Mouse (Mus musculus) midbrain, embryonic 13.5 days (tissue): ENCODE measurements around the gene Tcf7. TPM values are rescaled to one million over a fixed set of nuclear protein-coding genes. Genes with fewer than 3 reads are reported as not detected.

ENCODE experiments used
- ATAC-seq: fragments of 200-750 bp; cut with Nextera tagmentation; 2 replicates; pipeline ENCODE4 v1.8.0; 2017; ENCODE audit warnings: mild to moderate bottlenecking, moderate TSS enrichment, moderate library complexity
- H3K27ac ChIP-seq: fragments of 300-500 bp; sonication (generic); 2 replicates; pipeline ENCODE4 v1.5.1; 2015; ENCODE audit warnings: inconsistent platforms, mild to moderate bottlenecking, moderate library complexity
- H3K27me3 ChIP-seq: fragments of 300-500 bp; sonication (generic); 2 replicates; pipeline ENCODE4 v1.6.1; 2015; ENCODE audit warnings: mild to moderate bottlenecking, inconsistent platforms
- H3K36me3 ChIP-seq: fragments of 300-500 bp; sonication (generic); 2 replicates; pipeline ENCODE4 v1.6.1; 2015; ENCODE audit warnings: mild to moderate bottlenecking, inconsistent platforms
- H3K4me1 ChIP-seq: fragments of 300-500 bp; sonication (generic); replicated peaks from 2 replicates; pipeline ENCODE4 v1.6.1; 2015; ENCODE audit warnings: inconsistent platforms
- H3K4me2 ChIP-seq: fragments of 300-500 bp; sonication (generic); replicated peaks from 2 replicates; pipeline ENCODE4 v1.6.1; 2015; ENCODE audit warnings: moderate library complexity, mild to moderate bottlenecking, inconsistent platforms
- H3K4me3 ChIP-seq: fragments of 300-500 bp; sonication (generic); replicated peaks from 2 replicates; pipeline ENCODE4 v1.5.1; 2015; ENCODE audit warnings: mild to moderate bottlenecking, inconsistent platforms
- H3K9ac ChIP-seq: fragments of 300-500 bp; sonication (generic); replicated peaks from 2 replicates; pipeline ENCODE4 v1.6.1; 2015; ENCODE audit warnings: mild to moderate bottlenecking, inconsistent platforms
- H3K9me3 ChIP-seq: fragments of 300-500 bp; sonication (generic); 2 replicates; pipeline ENCODE4 v1.6.1; 2016; ENCODE audit warnings: mild to moderate bottlenecking, inconsistent platforms
- WGBS: fragments of 180-500 bp; shearing (Covaris S2); methylation state at CpG from one replicate; pipeline ENCODE4 v1.1.7; 2015; 5-methylcytosine and 5-hydroxymethylcytosine counted together
- polyA plus RNA-seq: library from polyadenylated mRNA; unstranded; fragments of >200 nt; fragmentation: Nextera tagmentation; extraction: Ambion mirVana; gene quantifications from 2 replicates; pipeline ENCODE4 v1.2.1, GENCODE M21; 2015

Gene Tcf7
- 3.1 and 4.2 TPM in 2 replicates for polyA plus RNA-seq

DNA sequence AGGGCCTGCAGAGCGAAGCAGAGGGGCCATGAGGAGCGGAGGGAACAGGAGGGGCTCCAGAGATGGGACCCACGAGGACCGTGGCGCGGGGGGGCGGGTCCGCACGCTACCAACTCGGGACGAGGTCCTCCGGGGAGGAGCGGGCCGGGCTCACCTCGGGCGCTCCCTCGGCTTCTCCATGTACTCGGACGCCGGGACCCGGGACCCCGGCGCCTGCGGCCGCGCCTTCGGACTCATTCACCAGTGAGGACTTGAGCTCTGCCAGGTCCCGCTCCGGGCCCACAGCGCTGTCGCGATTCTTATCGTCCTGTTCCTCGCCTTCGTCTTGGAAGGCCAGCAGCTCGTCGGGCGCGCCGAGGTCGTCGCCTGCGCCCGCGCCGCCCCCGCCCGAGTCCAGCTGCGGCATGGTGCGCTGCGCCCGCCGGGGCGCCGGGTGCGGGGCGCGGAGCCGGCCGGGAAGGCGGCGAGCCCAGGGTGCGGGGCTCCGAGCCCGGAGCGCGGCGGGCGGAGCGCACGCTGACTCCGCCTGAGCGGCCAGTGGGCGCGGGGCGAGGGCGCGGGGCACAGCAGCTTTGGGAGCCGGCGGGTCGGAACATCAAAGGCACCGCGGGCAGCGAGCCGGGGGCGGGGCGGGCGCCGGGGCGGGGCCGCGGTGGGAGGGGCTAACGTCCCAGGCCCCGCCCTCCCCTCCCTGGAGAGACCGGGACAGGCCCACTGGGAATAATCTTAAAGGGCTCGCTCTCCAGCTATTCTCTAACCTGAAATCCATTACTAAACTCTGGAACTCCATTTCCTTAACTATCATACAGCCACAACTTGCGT lies at the start of gene Tcf7:
Tcf7 (minus strand) TSS at position 241 of the 822 bp plus-strand sequence.
- Histone ChIP-seq H3K27ac (no peak within 1 kb of the TSS), H3K27me3 (peaks cover 63% of the 10 kb centered on the region), H3K4me3 (peak within 1 kb of the TSS; percentile 59), H3K9ac (peak within 1 kb of the TSS; percentile 68), H3K9me3 (no peaks in the 10 kb centered on the region), H3K4me1 (peaks cover 37% of the 10 kb centered on the region), H3K4me2 (peak within 1 kb of the TSS; percentile 95), H3K36me3 (no peaks in the 10 kb centered on the region)
- ATAC-seq = peak; percentile 62
- WGBS = under 1% methylated on average over 81 of the region's 97 CpGs

DNA sequence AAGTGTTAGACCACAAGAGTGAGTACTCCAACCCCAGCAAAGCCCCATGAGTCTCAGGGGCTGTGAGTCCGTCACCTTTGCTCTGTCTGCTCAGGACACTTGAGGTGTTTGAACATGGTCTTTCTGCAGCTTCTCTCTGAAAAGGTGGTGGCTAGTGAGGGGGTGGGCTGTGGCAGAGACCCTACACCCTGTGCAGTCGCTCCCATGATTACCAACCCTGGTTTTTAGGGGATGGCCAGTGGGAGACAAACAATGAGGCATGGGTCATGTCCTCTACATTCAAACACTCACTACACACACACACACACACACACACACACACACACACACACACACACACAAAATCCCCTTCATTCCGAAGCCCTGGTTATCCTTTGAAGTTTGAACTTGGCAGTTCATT lies 44.5 kb upstream of the Tcf7 start:
- ATAC-seq = no peak
- Histone ChIP-seq H3K4me1 (no peaks in the 10 kb centered on the region; the same call in 1 of the 2 replicates), H3K27ac (no peak overlapping the region), H3K4me2 (no peak overlapping the region), H3K4me3 (no peak overlapping the region), H3K36me3 (no peaks in the 10 kb centered on the region), H3K27me3 (peaks cover 2% of the 10 kb centered on the region; the same call in 1 of the 2 replicates), H3K9me3 (no peaks in the 10 kb centered on the region), H3K9ac (no peak overlapping the region)
- 61% methylated on average over 3 of the region's 3 CpGs for WGBS

DNA sequence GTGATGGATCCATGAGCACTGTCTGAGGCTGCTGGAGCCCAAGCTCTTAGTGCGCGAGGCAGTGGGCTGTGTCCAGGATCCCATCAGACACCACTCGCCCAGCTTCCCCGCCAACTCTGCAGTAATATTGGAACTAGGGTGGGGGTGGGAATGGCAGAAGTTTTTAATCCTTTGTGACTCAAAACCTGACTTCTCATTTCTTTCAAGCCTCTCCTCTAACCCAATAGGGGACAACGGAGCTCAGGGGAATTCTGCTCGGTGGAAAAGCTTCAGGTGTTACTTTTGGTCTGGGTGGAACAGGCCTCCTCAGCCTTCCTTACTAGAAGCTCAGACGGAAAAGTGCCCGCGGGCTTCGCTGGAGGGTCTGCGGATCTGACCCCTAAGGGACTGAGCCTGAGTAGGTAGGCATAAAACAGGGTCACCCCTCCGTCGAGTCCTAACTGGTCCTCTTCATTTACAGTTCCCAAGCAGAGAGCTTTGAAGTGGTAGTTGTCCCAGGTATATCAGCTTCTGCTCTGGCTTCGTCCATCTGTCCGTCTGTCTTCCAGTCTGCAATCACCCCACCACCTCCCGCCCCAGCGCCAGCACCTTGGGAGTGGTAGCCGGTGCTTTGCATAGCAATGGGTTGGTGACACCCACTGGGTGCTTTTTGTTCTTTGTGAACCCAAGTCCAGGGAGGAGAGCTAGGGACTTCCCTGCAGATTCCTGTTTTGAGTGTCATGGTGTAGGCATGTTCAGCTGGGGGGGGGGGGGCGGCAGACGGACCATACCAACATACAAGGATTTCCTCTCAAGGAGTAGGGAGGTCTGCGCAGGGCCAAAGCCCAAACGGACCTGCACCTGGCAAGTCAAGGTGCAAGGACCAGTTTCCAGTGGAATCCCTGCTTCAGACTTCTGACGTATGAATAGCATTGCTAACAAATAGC lies 41.9 kb upstream of the Tcf7 start:
- no peaks in the 10 kb centered on the region for H3K9me3 ChIP-seq
- no peak overlapping the region for H3K4me2 ChIP-seq
- H3K27ac ChIP-seq = no peak overlapping the region
- no peak overlapping the region for H3K4me3 ChIP-seq
- peaks cover 2% of the 10 kb centered on the region; the same call in 1 of the 2 replicates for H3K27me3 ChIP-seq
- no peaks in the 10 kb centered on the region for H3K4me1 ChIP-seq
- no peak overlapping the region for H3K9ac ChIP-seq
- H3K36me3 ChIP-seq = no peaks in the 10 kb centered on the region
- 60% methylated on average over 23 of the region's 23 CpGs for WGBS
- ATAC-seq = no peak

DNA sequence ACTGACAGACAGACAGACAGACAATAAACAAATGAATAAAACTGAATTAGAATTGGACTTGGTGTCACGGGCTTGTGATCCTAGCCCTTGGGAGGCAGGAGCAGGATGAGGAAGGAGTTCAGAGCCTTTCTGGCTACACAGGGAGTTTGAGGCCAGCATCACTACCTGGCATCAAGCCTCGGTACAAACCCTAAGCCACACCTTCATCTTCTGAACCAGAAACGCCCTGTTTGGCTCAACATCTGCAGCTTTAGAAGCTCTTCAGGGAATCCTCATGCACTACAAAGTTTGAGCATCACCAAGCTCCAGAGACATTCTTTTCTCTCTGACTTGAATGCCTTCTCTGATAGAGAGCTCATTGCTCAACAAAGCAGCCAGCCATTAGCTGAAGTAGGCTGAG lies 38.7 kb upstream of the Tcf7 start:
- no peak overlapping the region for H3K4me3 ChIP-seq
- no peaks in the 10 kb centered on the region for H3K4me1 ChIP-seq
- H3K9me3 ChIP-seq = no peaks in the 10 kb centered on the region
- H3K4me2 ChIP-seq = no peak overlapping the region
- peaks cover 2% of the 10 kb centered on the region; the same call in 1 of the 2 replicates for H3K27me3 ChIP-seq
- H3K27ac ChIP-seq = no peak overlapping the region
- ATAC-seq = no peak
- no peaks in the 10 kb centered on the region for H3K36me3 ChIP-seq
- H3K9ac ChIP-seq = no peak overlapping the region
- 77% methylated on average over 3 of the region's 3 CpGs for WGBS

DNA sequence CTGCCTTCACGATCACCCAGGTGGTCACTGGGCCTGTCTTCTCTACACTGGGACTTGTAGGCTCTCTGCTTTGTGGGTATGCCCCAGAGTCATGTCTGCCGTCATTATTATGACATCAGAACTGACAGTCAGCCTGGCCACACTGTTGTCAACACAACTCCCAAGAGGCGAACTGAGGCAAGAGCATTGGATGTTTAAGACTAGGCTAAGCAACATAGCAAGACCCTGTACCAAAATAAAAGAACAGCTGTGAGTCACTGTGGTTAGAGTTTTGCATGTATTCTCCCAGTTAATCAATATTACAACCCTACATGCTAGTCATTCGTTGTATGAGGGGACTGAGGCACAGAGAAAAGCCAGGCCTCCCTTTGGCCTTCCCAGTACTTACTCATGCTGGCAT lies 37.7 kb upstream of the Tcf7 start:
- Histone ChIP-seq H3K27ac (no peak overlapping the region), H3K27me3 (peaks cover 2% of the 10 kb centered on the region; the same call in 1 of the 2 replicates), H3K36me3 (no peaks in the 10 kb centered on the region), H3K4me1 (no peaks in the 10 kb centered on the region), H3K9me3 (no peaks in the 10 kb centered on the region), H3K9ac (no peak overlapping the region), H3K4me3 (no peak overlapping the region), H3K4me2 (no peak overlapping the region)
- 84% methylated on average over 4 of the region's 4 CpGs for WGBS
- no peak for ATAC-seq

DNA sequence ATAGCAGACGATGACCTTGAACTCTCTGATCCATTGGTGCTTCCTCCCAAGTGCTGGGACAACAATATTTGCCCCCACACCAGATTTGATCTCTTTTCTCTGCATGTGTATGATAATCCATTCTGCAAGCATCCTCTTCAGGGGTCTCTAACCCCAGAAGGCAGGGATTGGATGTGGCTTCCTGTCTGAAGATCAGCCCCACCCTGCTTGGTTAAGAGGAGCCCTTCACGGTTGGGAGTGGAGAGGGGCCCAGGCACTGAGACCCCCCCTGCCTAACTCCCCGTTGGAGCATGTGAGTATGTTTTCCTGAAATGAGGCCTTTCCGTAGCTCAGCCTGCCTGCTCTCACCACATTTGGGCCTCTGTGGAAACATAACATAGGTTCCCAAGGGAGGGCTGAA lies 36.9 kb upstream of the Tcf7 start:
- Histone ChIP-seq H3K9me3 (no peaks in the 10 kb centered on the region), H3K9ac (no peak overlapping the region), H3K4me2 (no peak overlapping the region), H3K4me1 (no peaks in the 10 kb centered on the region), H3K36me3 (no peaks in the 10 kb centered on the region), H3K27me3 (peaks cover 10% of the 10 kb centered on the region), H3K27ac (no peak overlapping the region), H3K4me3 (no peak overlapping the region)
- 84% methylated on average over 4 of the region's 4 CpGs for WGBS
- ATAC-seq = no peak

DNA sequence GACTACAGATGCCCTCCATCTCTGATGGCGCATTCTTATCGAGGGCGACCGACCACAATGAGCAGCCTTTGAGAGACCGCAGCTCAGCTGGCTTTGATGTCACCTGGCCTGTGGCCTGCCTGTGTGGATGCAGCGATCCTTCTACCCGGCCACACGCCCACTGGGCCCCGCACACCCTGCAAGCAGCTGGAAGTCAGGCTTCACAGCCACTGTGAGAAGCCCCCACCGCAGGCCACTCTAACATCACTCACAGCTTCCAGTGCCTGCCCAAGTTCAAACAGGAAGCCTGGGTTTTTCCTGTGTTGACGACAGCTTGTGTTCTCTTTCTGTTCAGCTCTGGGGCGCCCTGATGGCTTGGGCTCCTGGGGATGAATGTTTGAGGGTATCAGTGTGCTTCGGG lies 35.6 kb upstream of the Tcf7 start:
- H3K4me2 ChIP-seq = no peak overlapping the region
- no peaks in the 10 kb centered on the region for H3K9me3 ChIP-seq
- no peak overlapping the region for H3K27ac ChIP-seq
- H3K4me3 ChIP-seq = no peak overlapping the region
- ATAC-seq = no peak
- peaks cover 19% of the 10 kb centered on the region for H3K27me3 ChIP-seq
- 77% methylated on average over 13 of the region's 13 CpGs for WGBS
- H3K4me1 ChIP-seq = no peaks in the 10 kb centered on the region
- H3K36me3 ChIP-seq = no peaks in the 10 kb centered on the region
- no peak overlapping the region for H3K9ac ChIP-seq

DNA sequence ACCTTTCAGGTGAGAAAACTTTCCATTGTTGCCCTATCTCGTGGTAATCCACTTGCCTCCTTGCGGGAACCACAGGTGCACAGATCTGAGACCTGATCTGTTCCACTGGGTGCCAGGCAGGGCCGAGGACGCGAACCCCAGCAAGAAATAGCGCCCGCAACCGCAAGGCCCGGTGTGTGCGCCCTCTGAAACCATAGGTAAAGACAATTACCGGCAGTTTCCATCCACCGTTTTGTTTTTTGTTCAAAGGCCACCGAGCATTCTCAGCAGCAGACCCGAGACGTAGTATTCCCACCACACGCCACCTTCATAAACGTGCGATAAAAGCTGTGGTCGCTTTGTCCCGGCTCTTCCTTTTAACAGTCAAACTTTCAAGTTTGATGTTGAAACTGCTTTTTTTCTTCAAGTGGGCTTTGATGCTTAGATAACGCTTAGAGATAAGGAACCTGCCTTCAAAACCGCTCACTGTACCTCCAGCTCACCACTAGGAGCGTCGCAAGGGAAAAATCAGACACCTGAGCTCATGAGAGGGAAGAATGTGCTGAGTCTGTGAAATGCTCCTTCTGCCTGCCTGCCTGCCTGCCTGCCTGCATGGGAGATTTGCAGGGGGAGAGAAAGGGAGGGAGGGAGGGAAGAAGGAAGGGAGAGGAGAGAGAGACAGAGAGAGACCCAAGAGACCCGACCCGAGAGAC lies 31.4 kb upstream of the Tcf7 start:
- H3K27me3 ChIP-seq = peaks cover 20% of the 10 kb centered on the region
- no peak overlapping the region for H3K27ac ChIP-seq
- no peaks in the 10 kb centered on the region for H3K36me3 ChIP-seq
- H3K4me3 ChIP-seq = no peak overlapping the region
- no peak overlapping the region for H3K9ac ChIP-seq
- H3K4me1 ChIP-seq = no peaks in the 10 kb centered on the region
- 0 out of 2 replicates have a peak overlapping the region, but pooled peaks have one; percentile 5 for H3K4me2 ChIP-seq
- H3K9me3 ChIP-seq = no peaks in the 10 kb centered on the region
- ATAC-seq = no peak
- WGBS = 21% methylated on average over 26 of the region's 26 CpGs

DNA sequence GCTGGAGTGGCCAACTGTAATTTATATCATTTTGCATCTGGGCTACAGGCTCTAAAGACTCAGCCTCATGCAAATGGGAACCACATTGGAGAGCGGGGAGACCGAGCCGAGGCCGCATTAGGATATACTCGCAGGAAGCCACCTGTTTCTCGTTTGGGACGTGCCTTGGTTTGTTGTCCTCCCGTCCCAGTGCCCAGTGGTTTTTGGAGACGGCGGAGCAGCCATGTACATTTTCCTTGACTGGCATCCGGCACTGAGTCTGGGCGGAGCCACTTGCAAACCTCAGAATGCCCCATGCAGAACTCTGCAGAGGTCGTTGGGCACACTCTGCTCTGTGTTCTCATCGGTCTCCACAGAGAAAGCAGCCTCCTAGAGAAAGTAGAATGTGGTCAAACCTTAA lies 27.9 kb upstream of the Tcf7 start:
- no peak overlapping the region for H3K4me2 ChIP-seq
- no peaks in the 10 kb centered on the region for H3K9me3 ChIP-seq
- no peaks in the 10 kb centered on the region for H3K4me1 ChIP-seq
- H3K9ac ChIP-seq = no peak overlapping the region
- no peak overlapping the region for H3K27ac ChIP-seq
- ATAC-seq = no peak
- H3K4me3 ChIP-seq = no peak overlapping the region
- no peaks in the 10 kb centered on the region for H3K36me3 ChIP-seq
- WGBS = 82% methylated on average over 14 of the region's 14 CpGs
- peaks cover 20% of the 10 kb centered on the region for H3K27me3 ChIP-seq

DNA sequence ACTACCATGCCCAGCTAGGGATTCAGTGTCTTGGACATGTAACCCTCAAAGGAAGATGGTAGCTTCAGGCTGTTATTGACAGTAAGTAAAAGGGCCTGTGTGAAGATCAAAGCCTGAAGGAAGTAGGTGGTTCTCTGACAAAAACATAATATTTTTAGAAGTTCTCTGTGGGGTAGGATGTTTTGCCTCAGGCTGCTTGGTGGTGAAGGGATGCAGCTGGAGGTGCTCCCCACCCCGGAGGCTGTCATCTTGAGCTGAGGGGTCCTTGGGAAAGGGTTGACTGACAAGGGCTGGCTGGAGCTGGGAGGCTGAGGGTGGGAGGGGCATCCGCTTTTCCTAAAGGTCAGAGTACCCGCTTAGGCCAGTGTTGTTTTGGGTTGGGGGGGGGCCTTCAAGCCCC lies 26.7 kb upstream of the Tcf7 start:
- Histone ChIP-seq H3K27ac (no peak overlapping the region), H3K27me3 (peaks cover 11% of the 10 kb centered on the region), H3K36me3 (no peaks in the 10 kb centered on the region), H3K4me3 (no peak overlapping the region), H3K9me3 (no peaks in the 10 kb centered on the region), H3K4me2 (no peak overlapping the region), H3K4me1 (no peaks in the 10 kb centered on the region), H3K9ac (no peak overlapping the region)
- 76% methylated on average over 3 of the region's 3 CpGs for WGBS
- no peak for ATAC-seq

DNA sequence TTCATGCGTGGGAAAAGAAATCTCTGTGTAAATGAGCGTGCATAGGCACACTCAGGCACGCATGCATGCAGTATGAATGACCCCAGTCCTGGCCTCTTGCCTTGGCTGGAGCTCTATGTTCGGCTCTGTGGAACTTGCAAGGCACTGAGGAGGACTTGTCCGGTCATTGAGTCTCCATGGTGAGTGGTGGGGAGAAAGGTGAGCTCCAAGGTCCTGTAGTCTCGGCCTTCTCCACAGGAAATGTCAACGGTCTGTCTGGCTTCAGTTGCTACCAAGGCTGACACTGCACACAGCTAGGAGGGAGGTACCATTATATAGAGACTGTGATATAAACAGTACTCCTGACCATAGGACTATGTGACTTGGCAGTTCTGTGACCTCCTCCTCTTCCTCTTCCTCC lies 23.6 kb upstream of the Tcf7 start:
- no peak overlapping the region for H3K4me2 ChIP-seq

More for the DNA sequence above, 23.6 kb upstream of the Tcf7 start:
- WGBS = 86% methylated on average over 7 of the region's 7 CpGs
- no peaks in the 10 kb centered on the region for H3K4me1 ChIP-seq
- no peaks in the 10 kb centered on the region for H3K36me3 ChIP-seq
- H3K9ac ChIP-seq = no peak overlapping the region
- H3K27me3 ChIP-seq = no peaks in the 10 kb centered on the region
- H3K9me3 ChIP-seq = no peaks in the 10 kb centered on the region
- no peak overlapping the region for H3K4me3 ChIP-seq
- H3K27ac ChIP-seq = no peak overlapping the region
- no peak for ATAC-seq
